Mouse (Mus musculus) hindlimb bud, embryonic 11.5 days (tissue): ENCODE measurements around the gene Got1.

Experiments
- DNase-seq: peaks from one replicate; pipeline ENCODE4 v3.0.0-alpha.2; 2012; ENCODE audit warnings: low read depth, low spot score; ENCODE audit errors: extremely low spot score

Got1 gene

DNA sequence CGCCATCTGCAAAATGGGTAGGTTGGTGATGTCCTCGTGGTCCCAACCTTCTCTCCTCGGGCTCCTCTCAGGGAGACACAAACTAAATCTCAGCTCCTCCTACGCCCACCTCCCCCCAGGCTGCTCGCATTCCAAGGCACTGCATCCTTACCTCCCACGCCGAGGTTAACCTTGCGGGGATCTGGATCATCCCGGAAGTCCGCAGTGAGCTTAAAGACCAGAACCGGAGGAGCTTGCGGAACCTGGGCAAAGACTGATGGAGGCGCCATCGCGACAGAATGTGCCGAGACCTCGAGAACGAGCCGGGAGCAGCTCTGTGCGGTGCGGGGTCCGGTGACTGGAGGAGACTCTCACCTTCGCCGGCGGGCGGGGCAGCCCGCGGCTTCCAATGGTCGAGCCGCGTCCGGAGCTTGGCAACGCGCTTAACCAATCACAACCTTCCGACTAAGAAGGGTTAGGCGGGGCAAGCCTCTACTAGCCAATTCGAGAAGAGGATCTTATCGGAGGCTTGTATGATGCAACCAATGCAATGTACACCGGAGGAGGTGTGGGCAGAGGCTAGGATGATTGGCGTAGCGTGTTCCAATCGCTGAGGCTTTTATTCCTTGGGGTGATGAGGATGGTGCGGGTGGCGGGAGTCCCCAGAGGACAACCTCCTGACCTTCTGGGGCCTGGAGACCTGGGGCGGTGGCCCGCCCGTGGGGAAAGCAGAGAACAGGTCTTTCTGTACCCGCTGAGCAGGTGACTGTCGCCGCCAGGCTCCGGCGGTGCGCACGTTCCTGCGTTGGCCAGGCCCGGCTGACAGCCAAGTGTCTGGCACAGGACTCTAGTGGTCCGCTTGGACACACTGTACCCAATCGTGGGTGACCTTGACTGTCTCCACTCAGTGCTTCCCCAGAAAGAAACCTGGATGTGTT lies at the start of gene Got1:
Gene Got1 (minus strand): TSS at position 419 of the 917 bp plus-strand sequence.
- DNase-seq: peak; percentile 91

GRCm38 (mm10) chr19:43570831-43571790 lies 46.7 kb upstream of the Got1 start:
- DNase-seq: peak; percentile 69

- DNase-seq: no peak
Observed at GRCm38 (mm10) chr19:43569133-43569532, 44.7 kb upstream of the Got1 start.

- no peak for DNase-seq
Observed at GRCm38 (mm10) chr19:43568298-43568697, 43.9 kb upstream of the Got1 start.

- no peak for DNase-seq
Observed at GRCm38 (mm10) chr19:43563166-43563565, 38.8 kb upstream of the Got1 start.

DNA sequence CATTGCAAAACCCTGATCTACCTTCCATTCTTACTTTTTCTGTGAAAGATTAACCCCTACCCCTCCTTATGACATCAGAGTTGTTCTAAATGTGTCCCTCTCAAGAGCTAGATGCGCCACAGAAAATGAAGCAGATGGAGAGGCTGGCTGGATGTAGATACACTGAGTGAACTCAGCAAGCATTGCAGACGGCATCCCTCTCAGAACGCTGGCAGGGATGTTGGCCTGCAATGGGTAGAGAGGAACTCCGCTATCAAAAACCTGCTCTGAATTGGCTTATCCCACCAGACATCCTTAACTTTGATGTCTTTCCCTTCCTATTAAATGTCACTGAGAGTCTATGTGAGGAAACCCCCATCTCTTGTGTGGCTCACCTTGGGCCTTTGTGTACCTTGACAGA lies 37.4 kb upstream of the Got1 start:
- DNase-seq: no peak

GRCm38 (mm10) chr19:43560244-43560643 lies 35.8 kb upstream of the Got1 start:
- DNase-seq: no peak

- DNase-seq: no peak
Observed at GRCm38 (mm10) chr19:43551493-43551890, 27.1 kb upstream of the Got1 start.

DNA sequence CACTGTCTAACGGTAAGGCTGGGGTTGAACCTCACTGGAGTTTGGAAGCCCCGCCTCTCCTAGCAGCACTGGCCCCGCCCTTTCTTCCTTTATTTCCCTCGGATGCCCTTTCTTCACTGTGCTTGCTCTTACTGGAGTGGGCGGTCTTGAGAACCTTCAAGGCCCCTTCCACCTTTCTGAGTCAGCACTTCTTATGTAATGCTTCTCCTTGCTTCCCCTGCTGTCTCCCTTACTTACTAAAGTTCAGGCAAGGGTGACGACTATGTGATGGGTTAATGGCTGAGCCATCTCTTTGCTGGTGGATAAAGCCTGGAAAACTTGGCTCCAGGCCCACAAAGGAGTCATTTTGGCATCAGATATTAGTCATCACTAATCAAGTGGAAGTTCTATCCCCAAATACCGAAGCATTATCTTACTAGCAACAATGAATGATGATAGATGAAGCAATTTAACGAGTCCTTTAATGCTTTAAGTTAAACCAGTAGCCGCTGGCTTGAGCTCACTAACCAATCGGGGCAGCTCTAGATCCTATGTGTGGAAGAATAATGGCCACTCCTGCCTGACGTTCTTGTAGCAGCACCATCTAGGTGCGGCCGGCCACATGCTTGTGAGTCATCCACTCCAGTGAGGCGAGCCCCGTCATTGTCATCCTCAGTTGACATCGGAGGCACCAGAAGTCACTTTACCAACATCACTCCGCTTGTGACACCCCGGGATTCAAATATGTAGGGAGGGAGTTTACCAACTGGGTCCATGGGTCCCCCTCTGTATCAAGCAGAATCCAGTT lies 26.5 kb upstream of the Got1 start:
- no peak for DNase-seq

GRCm38 (mm10) chr19:43548060-43548459 lies 23.7 kb upstream of the Got1 start:
- no peak for DNase-seq

DNA sequence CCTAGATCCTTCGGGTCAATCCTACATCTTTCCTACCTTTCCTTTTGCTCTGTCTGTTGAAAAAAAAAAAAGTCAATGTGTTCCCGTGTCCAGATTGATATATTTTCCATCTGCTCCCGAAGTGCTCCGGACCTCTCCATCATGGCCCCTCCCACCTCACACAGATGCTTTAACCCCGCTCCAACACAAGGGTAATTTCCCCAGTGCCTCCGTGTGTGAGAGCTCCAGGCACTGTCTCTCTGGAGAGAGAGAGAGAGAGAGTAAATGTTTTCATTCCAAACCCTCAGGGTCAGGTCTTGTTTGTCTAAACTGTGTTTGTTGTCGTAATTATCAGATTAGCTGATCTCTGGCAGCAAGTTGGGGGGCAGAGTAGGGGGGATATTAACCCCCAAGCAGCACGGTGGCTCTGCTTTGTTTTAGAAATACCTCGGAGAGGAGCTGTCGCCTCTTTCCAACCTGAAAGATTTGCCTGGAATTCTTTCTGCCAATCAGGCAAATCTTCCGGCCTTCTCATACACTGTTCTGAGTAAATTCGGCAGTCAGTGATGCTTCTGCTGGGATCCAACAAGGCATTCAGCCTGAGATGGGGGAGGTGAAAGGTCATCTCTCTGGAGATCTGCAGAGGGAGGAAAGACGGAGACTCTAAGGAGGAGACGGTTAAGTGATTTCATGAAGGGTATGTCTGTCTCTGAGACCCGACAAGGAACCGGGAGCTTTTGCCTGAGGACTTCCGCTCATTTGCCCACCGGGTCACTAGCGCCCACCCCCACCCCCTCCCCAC lies 22.1 kb upstream of the Got1 start:
- no peak for DNase-seq

DNA sequence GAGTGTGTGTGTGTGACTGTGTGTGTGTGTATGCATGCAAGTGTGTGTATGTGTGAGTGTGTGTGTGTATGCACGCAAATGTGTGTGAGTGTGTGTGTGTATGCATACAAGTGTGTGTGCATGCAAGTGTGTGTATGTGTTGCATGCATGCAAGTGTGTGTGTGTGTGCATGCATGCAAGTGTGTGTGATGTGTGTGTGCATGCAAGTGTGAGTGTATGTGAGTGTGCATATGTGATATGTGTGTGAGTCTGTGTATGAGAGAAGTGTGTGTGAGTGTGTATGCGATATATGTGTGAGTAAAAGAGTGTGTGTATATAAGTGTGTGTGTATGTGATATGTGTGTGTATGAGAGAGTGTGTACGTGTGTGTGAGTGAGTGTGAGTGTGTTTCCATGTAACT lies 11.0 kb upstream of the Got1 start:
- no peak for DNase-seq

- no peak for DNase-seq
Observed at GRCm38 (mm10) chr19:43530921-43531320, 6.5 kb upstream of the Got1 start.

- peak; percentile 82 for DNase-seq
Observed at GRCm38 (mm10) chr19:43530197-43530770, 5.9 kb upstream of the Got1 start.

DNA sequence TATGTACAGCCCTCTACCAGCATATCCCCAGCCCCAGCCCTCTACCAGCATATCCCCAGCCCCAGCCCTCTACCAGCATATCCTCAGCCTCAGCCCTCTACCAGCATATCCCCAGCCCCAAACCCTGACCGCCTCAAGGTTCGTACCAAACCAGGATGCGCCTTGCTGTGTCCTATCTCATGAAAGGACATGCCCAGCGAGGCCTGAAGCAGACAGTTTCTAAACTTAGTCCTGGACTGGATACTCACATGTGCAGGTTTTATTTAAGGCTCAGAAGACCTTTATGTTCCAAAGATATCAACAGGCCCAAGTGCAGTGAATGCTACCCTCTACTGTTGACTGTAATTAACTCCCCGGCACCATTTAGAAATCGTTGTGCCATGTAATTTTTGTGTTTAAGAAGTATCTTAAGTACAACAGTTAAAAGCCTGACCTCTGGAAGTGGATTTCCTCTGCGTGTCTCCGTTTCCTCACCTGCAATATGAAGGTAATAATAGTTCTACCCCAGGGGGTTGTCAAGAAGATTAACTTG lies 3.7 kb upstream of the Got1 start:
- DNase-seq: no peak

DNA sequence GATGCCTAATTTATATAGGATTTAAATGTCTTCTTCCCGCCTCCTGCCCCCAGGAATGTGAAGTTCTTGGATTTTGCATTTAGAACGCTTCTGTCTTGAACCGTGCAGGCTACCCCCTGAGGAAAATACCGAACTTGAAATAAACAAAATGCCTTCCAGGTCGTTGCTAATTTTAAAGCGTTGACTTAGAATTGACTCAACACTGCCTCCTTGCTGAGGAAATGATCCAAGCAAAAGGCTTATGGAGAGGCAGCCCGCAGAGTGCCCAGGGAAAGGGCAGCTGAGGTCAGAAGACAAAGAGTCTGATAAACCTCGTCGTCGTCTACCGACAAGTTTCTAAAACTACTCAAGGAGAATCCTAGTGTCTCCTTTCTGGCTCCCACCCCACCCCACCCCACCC lies 2.7 kb upstream of the Got1 start:
- no peak for DNase-seq

- DNase-seq: no peak
Observed at GRCm38 (mm10) chr19:43526025-43526424, 1.6 kb upstream of the Got1 start.

- no peak for DNase-seq
Observed at GRCm38 (mm10) chr19:43525566-43525965, 1.2 kb upstream of the Got1 start.

DNA sequence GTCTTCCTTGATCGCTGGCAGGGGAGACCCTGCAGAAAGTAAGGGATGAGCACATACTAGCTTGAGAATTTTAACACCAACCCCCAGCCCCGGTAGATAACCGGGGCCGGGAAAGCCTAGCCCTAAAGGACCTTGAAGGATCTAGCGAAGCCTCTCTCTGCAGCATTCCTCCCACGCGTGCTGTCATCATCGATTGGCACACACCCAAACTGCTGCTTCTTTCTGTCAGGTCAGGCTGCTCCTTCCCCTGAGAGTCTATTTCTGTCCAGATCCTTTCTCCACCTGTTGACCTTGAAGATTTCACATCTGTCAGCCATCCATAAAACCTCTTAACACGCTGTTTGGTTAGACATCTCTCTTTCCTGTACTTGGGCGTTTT lies 688 bp upstream of the Got1 start:
- no peak for DNase-seq

DNA sequence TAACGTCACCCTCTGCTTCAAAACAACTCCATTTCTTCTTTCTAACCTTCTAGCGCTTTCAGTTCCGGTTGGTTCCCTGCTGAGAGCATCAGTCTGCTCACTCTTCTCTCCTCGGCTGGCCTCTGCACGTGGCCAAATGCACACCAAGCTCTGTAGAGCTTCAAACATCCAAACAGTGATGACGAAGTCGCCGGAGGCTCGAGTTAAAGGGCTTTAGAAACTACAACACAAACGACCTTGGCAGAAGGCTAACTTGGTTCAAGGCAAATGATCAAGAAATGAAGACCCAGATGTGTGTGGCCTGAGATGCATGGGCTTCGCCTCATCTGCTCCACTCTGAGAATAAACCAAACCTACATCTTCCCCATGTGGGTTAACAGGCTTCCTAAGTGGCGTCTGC lies 854 bp downstream of the Got1 start:
- DNase-seq: no peak
